Mouse (Mus musculus) splenic B cell, adult 2 months (primary cell): Measurements from ENCODE around the gene Rad17.
A peak's percentile ranks its signal among the peaks of the same experiment; 100 is the strongest.

Source experiments
- DNase-seq: peaks from one replicate; pipeline ENCODE4 v3.0.0-alpha.2; 2011; ENCODE audit warnings: low read depth, low spot score
- H3K27me3 ChIP-seq: 2 replicates; pipeline ENCODE4 v1.6.1; 2012; ENCODE audit warnings: mild to moderate bottlenecking, low read length, moderate library complexity, mixed read lengths; ENCODE audit not compliant: control insufficient read depth, poor library complexity, insufficient read depth, severe bottlenecking
- H3K36me3 ChIP-seq: 2 replicates; pipeline ENCODE4 v1.6.1; 2012; ENCODE audit warnings: mild to moderate bottlenecking, low read length, moderate library complexity, mixed read lengths; ENCODE audit not compliant: control insufficient read depth, poor library complexity, insufficient read depth, severe bottlenecking

Rad17 gene

DNA sequence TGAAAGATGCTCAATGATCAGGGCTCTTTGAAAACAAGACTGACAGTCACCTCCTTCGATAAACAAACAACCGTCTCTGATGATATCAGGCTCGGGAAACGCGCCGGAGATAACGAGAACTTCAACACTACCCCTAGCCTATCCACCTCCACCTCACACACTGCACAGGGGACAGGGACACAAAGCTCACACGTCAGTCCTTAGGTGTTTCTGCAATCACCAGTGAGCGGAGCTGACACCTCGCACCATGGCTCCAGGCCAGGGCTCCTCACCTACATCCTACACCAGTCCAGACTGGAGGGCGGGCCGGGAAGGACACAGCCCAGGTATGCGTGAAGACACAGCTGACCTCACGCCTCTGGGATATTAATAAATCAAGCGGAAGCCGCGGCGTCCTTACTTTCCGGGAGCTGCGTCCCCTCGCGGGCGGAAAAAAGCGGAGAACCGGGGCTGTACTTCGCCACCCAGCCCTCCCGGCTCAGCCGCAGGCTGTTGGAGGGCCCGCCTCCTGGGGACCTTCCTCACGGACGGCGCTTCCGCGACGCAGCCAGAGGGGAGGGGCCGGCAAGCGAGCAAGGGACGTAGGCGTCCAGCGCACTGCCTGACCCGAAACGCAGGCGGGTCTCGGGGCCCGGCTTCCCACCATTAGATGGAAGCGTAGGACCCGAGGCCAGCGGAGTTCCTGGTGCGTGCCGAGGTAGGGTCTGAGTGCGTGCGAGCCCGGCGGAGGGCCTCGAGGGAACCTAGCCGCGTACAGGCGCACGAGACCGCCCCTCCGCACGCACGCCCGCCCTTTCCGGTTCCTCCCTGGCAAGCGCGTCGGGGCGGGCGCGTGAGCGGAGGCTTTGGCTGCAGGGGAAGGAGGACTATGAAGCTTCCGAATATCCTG is at the start of gene Rad17, which contains the start of gene Ak6:
Gene Rad17 (minus strand): TSS at position 502 of the 889 bp plus-strand sequence.
Gene Ak6 (plus strand): TSS at position 430 of the 889 bp plus-strand sequence.
- no peaks in the 10 kb centered on the region for H3K27me3 ChIP-seq
- H3K36me3 ChIP-seq, result no peaks in the 10 kb centered on the region
- DNase-seq, result peak; percentile 96

DNA sequence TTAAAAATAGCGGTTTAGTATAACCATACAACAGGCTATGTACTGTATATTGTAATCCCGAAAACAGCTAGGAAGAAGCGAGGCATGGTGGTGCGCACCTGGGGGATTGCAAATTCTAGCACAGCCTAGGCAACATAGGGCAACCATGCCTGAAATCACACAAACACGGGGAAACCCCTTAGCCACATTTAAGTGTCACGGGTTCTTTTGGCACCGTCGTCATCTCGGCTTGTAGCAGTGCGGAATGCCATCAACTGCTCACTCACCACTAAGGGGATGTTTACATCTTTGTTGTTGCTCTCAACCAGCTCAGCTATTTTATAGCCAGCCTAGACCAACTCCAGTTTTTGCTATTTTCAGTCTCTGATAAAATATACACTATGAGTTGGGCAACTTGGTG is 48.0 kb upstream of the Rad17 start:
- Histone ChIP-seq H3K27me3 (no peaks in the 10 kb centered on the region), H3K36me3 (peaks cover 19% of the 10 kb centered on the region)
- DNase-seq, result no peak

DNA sequence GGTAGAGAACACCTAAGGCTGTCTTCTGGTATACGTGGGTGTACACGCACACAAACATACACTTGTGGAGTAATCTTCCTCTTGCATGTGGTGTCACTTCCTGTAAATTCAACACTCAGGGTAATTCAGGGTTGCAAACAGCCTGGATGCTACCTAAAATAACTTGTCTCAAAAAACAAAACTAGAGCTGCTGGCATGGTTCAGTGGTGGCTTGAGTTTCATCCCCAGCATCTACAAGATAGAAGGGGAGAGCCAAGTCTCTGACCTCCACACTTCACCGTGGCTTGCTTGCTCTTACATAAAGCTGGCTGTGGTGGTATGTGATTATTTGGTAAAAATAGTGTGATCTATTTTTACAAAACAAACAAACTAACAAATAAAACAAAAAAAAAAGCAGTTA is 46.7 kb upstream of the Rad17 start:
- Histone ChIP-seq H3K27me3 (no peaks in the 10 kb centered on the region), H3K36me3 (peaks cover 8% of the 10 kb centered on the region)
- no peak for DNase-seq

DNA sequence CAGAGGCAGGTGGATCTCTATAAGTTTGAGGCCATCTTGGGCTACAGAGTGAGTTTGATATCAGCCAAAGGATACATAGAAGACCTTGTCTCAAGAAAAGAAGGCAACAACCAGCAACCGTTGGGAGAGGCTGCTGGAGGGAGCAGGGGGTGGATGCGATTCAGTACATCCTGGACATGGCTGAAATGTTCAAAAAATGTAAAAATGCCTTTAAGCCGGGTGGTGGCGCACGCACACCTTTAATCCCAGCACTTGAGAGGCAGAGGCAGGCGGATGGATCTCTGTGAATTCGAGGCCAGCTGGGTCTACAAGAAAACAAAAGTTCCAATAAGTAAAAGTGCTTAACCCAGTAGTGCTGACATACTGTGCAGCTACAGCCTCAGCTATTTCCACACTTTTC is 36.7 kb upstream of the Rad17 start:
- DNase-seq, result no peak
- Histone ChIP-seq H3K36me3 (peaks cover 3% of the 10 kb centered on the region; the same call in 1 of the 2 replicates), H3K27me3 (no peaks in the 10 kb centered on the region)

DNA sequence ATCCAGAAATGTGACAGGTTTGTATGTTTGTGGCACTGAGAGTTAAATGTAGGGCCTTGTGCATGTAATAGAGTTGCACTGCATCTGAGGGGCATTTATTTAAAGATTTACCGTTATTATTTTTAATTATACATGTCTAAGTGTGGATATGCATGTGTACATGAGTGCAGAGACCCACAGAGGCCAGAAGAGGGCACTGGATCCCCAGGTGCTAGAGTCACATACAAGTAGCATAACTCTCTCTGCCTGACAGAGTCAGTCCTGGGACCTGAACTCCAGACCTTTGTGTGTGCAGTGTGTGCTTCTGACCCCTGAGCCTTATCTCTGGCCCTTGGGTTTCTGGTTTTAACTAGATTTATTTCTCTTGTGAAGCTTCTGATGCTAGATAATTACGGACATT is 33.5 kb upstream of the Rad17 start:
- H3K27me3 ChIP-seq, result no peaks in the 10 kb centered on the region
- peak; percentile 60 for DNase-seq
- peaks cover 2% of the 10 kb centered on the region; the same call in 1 of the 2 replicates for H3K36me3 ChIP-seq

DNA sequence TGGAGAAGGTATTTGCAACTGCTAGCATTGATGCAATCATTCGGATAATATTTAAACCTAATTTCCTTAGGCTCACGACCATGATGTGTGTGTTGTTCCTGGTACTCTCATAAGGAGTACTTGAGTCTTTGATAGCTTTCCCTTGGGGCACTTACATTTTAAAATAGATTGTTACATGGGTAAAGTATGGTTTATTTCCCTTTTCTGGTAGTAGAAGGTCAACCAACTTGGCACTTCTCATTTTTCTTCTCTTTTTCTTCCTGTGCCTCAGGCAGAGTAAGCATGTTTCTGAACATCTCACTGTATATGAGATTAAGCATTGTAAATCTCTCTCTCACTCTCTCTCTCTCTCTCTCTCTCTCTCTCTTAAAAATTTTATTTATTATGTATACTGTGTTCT is 32.0 kb upstream of the Rad17 start:
- DNase-seq, result peak; percentile 38
- peaks cover 2% of the 10 kb centered on the region; the same call in 1 of the 2 replicates for H3K36me3 ChIP-seq
- no peaks in the 10 kb centered on the region for H3K27me3 ChIP-seq

DNA sequence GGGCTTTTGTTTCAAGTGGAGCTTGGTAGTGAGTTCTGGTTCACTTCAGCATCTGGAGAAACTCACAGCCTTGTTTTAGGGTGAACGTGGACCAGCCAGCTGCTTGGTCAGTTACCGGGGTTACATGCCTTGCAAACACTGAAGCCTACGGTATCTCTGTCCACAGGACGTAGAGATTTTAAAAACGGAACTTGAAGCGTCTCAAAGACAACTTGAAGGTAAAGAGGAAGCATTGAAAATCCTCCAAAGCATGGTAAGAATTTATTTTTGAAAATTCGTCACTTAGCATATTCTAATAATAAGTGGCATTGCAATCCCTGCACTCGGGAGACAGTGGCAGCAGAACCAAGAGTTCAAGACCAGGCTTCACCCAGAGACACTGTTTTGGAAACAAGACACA is 30.8 kb upstream of the Rad17 start:
- Histone ChIP-seq H3K36me3 (peaks cover 2% of the 10 kb centered on the region; the same call in 1 of the 2 replicates), H3K27me3 (no peaks in the 10 kb centered on the region)
- DNase-seq, result no peak

DNA sequence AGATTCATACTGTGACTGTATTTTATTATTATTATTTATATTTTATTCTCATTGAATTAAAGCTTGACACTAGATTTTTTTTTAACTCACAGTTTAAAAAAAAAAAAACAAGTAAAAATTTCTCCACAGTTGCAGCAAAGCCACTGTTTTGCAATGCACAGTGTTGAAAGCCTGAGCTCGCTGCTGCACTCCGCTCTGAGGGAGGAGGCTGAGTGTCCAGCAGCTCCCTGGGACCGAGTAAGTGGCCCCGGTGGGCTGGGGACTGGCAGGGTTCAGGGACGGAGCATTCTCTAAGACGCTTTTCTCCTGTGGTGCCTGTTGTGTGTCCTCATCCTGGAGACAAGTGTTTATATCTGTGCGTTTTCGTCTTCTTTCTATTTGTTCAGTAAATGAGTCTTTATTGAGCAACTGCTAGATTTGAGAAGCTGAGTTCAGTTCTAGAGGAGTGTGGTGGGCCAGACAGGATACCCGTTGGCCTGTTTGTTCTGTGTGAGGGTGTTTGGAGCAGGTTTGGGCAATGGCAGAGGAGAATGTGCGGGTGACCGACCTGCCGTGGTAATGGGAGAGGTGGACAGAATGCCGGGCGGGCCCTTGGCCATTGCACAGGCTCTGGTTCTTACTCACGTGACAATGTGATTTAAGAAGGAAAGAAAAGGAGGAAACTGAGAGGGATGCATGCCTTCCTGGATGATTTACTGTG is 25.2 kb upstream of the Rad17 start:
- no peaks in the 10 kb centered on the region for H3K27me3 ChIP-seq
- peaks cover 2% of the 10 kb centered on the region; the same call in 1 of the 2 replicates for H3K36me3 ChIP-seq
- DNase-seq, result no peak

DNA sequence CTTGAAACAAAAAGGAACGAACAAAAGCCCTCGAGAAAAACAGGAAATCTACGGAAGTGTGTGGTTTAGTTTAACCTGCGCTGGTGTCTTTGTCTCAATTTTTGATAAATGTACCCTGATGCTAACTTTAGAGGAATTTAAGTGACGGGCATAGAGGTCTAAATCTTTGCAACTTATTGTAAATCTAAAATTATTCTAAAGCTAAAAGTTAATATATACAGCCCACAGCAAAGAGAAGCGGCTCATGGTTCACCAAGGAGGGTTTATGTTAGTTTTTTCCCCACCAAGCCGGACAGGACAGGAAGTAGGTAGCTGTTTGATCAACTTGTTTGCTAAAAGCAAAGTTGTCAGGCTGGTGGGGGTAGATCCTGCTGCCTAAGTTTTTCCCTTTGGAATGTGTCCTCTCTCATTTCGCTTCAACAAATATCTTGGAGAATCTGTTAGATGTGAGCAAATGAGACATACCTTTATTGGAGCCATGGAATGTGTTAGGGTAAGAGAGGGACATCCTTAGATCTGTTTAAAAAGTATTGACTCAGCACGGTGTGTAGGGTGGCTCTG is 19.4 kb upstream of the Rad17 start:
- H3K36me3 ChIP-seq, result peaks cover 4% of the 10 kb centered on the region; the same call in 1 of the 2 replicates
- peak; percentile 22 for DNase-seq
- H3K27me3 ChIP-seq, result no peaks in the 10 kb centered on the region

DNA sequence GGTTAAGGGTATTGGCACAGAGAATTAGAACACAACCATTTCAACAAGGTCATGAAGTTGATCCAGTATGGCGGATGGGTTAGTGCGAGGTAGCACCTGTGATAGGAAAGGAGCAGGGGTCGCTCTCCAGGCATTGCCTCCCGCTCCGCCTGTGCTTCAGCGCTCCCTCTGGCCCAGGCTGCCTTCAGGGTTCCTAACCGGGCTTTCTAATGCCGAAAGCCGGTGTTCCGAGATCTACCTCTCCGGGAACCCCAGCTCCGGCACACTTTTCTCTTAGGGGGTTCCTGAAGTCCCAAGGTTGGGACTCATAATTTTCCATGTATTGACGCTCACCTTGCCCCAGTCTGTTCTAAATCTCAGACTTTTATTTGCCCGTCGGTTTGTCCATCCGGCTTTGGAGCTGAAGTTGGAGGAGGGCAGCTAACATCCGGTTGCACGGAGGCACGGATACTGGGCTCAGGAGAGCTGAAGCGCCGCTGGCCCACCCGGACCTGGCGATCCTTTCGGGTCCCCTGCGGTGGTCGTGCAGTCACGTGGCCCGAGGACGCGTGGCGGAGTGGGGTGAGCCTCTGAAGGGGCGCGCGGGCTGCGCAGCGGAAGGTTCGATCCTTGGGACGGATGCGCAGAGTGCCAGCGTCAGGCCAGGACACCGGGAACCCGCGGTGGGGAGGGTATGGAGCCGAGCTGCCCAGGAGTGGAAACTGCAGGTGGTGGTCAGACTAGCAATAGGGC is 18.6 kb upstream of the Rad17 start, which contains the start of gene Ccdc125:
Gene Ccdc125 (plus strand): TSS at position 427 of the 732 bp plus-strand sequence.
- DNase-seq, result peak; percentile 38
- Histone ChIP-seq H3K36me3 (peaks cover 4% of the 10 kb centered on the region; the same call in 1 of the 2 replicates), H3K27me3 (no peaks in the 10 kb centered on the region)

DNA sequence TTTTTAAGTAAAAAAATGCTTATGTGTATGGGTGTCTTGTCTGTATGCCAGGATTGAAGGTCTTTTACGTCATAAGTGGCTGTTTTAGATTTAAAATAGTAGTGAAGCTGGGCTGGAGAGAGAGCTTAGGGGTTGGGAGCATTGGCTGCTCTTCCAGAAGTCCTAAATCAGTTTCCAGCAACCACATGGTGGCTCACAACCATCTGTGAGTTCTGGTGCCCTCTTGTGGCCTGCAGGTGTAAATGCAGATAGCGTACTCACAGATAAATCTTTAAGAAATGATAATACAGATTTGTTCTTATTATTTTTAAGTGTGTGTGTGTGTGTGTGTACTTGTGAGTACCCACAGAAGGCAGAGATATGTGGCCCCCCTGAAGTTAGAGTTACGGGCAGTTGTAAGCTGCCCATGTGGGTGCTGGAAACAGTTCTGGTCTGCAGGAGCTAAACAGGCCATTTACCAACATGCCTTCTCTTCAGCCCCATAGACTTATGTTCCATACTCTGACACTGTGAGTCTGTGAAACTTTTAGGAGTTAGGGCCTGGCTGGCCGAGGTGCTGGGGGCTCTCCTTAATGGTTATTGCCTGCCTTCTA is 9.1 kb upstream of the Rad17 start:
- peak; percentile 85 for DNase-seq

DNA sequence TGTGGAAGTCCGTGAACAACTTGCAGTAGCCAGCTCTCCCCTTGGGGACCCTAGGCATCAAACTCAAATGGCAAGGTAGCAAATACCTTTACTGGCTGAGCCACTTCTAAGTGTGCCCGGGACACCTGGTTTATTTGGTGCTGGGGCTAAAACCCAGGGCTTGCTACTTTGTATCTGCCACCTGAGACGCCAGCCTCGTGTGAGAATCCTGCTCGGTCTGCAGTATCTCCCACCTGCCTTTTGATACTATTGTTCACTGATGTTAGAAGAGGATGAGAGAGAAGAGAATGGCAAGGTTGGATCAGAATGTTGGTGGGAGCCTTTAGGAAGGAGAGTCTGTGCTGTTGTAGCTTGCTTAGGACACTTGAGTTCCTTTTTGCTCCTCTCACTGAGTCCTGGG is 7.2 kb upstream of the Rad17 start:
- no peaks in the 10 kb centered on the region for H3K27me3 ChIP-seq
- no peaks in the 10 kb centered on the region for H3K36me3 ChIP-seq
- no peak for DNase-seq

More for the DNA sequence above, 9.1 kb upstream of the Rad17 start:
- H3K36me3 ChIP-seq, result no peaks in the 10 kb centered on the region
- no peaks in the 10 kb centered on the region for H3K27me3 ChIP-seq

DNA sequence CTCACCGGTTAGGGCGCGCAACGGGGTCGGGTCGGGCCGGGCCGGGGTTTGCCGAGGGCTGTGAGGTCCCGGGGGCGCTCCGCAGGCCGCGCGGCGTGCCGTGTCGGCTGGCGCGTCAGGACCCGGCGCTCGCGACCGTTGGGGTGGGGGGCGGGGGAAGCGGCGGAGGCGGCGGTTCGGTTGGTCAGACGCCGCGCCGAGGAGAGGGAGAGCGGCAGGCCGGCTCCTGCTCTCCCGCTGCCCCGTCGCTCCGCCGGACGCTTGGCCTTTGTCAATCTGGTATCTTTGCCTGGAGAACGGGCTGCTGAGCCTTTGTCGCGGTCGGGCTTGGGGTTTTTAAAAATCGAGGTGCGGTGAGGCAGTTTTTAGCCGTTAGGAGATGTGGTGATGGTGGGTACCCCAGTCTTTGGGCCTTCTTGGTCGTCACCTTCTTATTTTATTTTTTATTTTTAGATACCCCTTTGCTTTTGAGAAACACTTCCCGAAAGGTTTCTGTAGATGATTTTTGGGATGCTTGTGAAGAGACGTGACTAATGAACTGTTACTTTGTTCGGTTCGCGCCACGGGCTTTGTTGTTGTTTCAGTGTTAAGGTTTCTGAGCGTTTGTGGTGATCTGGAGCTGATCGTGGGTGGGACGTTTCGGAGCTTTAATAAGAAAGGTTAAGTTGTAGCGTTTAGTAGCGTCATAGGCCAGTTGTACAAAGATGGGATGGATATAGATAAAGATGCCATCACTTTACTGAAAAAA is 762 bp upstream of the Rad17 start, which contains the start of gene Taf9:
Gene Taf9 (plus strand): TSS at position 141 of the 748 bp plus-strand sequence.
- H3K36me3 ChIP-seq, result no peaks in the 10 kb centered on the region
- DNase-seq, result peak; percentile 11
- no peaks in the 10 kb centered on the region for H3K27me3 ChIP-seq
